Mouse (Mus musculus) bone marrow, adult 2 months (tissue): ENCODE results near the gene Ssu72.

ENCODE experiments used
- CTCF ChIP-seq: fragments of 200-500 bp; IDR thresholded peaks from 2 replicates; pipeline ENCODE4 v1.5.1; 2011; ENCODE audit warnings: low read length, control low read depth; ENCODE audit not compliant: control insufficient read depth, insufficient read depth
- POLR2A ChIP-seq: fragments of 200-500 bp; IDR thresholded peaks from 2 replicates; pipeline ENCODE4 v1.6.1; 2011; ENCODE audit warnings: low read depth, mild to moderate bottlenecking, control low read depth, low read length, borderline replicate concordance; ENCODE audit not compliant: control insufficient read depth

- TF ChIP-seq CTCF, result no peak
- TF ChIP-seq POLR2A, result no peak
Measured at GRCm38 (mm10) chr4:155759862-155760612, 55.4 kb downstream of the Ssu72 start.
